Mouse (Mus musculus) urinary bladder, postnatal 4 days (tissue): ENCODE data around the gene Dhrs3.

Experiments used
- DNase-seq, 2 experiments: peaks; one replicate each; pipeline ENCODE4 v3.0.0; 2021 to 2022; ENCODE audit warnings: low spot score in 2 of 2

Gene Dhrs3

DNA sequence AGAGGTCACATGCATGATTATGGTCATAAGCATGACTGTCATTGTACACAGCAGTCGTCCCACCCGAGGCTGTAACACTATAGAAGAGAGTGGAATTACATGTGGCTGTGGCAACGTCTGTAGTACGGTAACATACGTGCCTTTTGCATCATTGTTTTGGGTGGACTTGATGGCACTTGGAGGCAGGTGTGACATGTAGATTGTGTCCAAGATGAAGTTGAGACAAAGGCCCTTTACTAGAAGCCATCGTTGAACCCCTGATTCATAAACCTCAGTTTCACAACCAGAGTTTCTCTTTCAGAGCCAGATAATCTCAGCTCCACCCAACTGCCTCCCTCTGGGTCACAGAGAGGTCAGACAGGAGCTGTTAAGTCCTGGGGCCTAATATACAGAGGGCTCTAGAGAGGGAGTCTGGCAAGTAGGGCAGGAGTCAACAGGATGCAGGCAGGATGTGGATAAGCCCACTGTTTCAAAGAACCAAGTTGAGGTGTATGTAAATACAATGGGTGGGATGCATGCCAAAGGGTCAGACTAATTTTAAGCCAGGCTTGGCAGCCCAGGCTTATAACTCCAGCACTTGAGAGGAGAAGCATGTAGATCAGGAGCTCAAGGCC lies 5.5 kb downstream of the Dhrs3 start:
- no peak for DNase-seq

DNA sequence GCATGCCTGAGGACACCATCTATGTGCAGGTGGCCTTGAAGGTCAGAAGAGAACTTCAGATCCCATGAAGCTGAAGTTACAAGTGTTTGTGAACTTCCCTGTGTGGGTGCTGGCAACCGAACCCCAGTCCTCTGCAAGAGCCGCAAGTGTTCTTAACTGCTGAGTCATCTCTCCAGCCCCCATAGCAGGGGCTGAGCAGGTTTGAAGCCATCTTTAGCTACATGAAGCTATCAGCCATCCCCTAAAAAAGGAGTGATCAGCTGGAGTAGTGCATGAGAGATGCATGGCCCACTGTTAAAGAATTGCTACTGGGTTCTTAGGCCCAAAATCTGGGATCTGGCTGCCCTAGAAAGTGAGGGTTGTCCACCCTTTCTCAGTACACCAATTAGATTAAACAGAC lies 6.1 kb downstream of the Dhrs3 start:
- no peak for DNase-seq

DNA sequence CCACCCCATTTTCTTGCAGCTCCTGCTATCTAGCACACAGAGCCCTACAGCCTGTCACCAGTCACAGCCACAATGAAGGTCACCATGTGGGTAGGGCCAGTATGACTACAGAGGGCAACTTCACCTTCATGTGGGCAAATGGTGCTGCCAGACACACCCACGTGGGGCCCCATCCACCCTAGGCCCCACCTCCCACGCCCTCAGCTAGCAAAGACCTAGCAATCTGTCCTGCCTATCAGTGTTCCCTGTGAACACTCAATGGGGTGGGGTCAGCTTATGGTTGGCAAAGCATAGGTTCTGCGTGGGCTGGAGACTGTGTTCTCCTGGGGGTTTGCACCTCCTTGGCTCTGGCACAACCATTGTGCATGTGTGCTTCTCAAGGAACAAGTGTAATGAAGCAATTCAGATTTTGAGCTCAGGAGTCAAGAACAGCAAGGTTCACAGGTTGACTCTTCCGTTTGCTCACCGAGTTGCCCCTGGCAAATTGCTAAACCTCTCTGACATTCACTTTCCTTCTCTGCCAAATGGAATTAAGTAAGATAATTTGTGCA lies 9.0 kb downstream of the Dhrs3 start:
- no peak for DNase-seq

DNA sequence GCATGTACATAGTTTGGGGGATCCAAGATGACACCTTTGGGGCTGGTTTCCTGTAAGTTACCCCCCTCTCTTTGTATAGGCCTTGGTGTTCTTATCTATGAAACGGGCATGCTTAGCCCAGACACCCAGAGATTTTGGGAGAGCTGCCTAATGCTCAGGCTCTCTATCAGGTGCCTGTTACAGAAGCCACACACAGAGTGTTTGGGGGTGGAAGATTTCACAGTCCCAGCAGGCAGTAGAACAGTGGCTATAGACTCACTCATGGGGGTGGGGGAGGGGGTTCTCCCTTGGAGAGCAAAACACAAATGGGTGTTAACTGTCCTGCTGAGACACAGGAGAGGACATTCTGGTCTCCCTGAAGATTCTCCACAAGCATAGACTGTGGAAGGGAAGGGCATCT lies 10.5 kb downstream of the Dhrs3 start:
- no peak for DNase-seq

DNA sequence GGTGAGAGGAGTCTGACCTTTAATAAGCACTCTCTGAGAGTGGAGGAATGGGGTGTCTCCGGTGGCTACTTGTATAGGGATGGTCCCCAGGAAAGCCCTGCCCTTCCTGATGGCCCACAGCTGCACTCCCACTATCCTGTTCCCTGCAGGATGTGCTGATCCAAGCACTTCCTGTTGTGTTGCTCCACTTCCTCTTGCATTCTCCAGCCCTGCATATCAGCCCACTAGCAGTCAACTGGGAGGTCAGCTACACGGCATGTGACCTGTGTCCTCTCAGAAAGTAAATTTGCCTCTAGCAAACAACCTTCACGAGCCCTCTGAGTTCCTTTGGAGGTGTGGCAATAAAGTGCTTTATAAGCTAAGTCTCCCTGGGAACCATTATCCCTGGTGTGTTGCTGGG lies 11.3 kb downstream of the Dhrs3 start:
- DNase-seq = no peak

DNA sequence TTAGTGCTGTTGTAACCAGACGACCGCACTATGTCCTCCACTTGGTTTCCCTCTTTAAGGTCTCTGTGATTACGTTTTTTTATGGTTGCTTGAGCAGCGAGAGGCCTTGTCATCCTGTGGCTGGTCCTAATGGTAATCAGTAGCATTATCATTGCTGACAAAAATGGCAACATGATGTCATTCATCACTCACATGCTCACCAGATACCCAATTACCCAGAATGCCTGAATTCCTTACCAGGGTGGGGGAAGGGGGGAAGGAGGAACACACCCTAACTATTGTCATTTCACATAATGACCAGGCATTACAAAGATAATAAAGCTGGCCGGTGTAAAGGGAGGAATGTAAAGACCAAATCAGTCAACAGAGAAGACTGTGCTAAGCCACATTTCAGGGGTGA lies 12.5 kb downstream of the Dhrs3 start:
- DNase-seq = no peak

DNA sequence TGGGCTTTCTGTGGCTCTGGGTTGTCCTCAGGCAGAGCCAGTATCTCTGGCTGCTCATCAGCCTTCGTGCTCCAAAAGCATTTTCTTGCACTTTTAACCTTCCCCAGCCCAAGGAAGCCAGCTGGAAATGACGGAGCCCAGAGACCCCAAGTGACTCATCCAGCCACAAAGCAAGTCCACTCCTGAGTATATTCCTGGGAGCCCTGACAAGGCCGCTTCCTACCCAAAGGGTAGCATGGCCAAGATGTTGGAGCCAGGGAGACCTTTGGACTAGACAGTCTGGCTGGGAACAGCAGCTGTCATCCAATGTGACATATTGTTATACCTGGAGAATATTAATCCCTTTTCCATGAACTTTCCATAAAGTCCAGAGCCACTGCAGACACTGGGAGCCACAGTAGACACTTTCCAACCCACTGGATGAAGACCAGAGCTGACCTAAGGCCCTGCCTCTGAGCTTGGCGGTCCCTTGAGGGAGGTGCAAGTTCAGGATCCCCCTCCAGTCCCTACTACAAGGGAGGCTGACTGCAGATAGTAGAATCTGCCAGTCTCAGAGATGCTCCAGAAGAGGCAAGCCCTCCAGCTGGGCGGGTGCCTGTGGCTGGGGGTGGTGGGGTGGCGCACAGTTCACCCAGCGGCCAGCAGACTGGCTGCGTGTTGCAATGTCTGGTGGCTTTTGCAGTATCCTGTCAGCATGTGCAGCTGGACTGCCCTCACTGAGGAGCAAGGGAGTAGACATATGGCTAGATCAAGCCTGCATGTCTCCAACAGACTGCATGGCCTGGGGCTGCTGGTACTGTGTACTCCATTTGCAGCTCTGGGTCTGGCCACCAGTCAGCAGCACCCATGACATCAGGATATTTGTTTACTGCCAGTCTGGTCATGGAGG lies 13.6 kb downstream of the Dhrs3 start:
- DNase-seq = peak; percentile 69

DNA sequence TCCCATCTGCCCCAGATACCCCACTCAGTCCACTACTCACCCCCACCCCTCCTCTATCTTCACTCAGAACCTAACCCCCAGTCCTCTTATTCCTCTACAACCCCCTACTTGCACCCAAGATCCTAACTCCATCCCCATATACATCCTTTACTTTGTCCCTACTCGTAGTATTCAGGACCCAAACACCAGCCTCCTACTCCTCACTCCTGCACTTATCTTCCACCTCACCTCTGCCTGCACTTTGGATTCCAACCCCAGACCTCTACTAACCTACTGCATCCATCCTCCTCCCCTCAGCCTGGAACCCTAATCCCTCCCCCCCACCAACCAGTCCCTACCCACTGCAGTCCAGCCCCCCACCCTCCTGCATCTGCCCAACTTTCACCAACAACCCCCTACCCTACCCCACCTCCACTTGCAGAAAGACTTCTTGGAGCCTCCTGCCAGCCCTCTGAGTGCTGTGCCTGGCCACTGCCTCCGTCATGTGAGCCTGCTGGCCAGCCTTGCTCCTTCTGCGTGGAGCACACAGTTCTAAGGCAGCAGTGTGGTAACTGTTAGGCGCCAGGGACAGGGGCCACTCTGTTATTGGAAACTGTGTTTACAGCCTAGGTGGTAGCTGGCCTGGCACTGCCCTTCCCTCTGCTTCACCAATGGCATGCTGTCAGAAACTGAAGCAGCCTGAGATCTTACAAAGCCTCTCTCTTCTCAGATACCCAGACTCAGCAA lies 14.5 kb downstream of the Dhrs3 start:
- no peak for DNase-seq

DNA sequence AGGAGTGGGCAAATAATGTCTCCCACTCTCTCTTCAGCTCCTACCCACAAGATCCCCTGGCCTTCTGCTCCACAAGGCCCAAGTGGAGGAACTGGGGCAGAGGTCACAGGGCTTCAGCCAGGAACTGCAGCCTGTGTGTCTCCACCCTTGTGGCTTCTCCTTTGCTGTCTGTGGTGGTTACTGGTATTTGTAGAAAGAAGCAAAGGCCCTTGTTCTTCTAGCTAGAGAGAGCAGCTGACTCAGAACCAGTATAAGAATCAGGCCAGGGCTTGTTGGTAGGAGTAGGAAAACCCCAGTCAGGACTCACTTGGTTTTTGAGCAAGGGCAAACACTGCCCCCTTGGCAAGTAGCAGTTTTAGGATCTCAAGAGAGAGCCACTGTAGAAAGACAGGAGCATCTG lies 16.2 kb downstream of the Dhrs3 start:
- no peak for DNase-seq

DNA sequence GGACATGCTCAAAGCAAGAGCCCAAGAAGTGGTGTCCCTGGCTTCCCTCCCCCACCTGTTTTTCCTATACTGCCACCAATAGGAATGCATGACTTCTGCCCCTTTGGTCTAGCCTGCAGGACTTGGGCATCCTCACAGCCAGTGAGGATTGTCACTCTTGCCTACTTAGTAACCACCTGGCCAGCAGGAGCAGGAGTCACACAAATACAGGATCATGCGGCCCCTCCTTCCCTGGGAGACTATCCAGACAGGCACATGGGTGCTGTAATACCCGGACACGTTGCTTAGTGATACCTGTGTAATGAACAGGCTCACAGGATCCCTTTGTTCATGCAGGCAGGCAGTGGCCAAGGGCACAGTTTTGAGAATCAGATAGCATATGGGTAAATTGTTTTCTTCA lies 17.7 kb downstream of the Dhrs3 start:
- no peak for DNase-seq

DNA sequence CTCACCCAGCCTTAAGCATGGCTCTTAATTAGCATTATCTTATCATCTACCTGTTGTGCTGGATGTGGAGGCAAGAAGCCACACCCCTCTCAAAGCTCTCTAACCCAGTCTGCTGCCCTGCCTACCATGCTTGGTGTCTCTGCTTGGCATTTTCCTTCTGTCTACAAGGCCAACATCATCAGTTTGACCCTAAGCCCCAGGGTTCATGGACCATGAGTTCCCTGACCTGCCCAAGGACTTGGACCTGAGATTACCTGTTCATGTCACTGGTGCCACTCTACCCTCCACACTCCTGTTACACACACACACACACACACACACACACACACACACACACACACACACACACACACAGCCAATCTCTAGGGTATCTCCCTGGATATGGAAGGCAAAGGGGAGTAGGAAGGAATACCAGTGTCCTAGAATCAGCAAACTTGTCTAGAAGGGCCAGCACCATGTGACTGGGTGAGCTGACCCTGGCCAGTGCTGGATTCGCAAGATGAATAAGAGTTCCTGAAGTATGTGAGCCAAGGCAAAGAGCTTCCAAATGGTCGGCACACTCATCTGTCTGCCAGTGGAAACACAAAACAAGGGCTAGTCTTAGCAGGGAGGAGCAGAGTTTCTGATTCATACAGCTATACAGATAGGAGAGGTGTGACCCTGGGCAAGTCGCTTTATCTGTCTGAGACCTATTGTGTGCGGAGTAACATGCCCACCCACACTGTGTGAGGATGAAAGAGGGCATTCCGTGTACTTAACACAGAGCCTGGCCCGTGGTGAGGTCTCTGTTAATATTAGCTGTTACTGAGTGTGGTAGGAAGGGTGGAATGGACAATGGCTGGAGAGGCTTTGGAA lies 20.9 kb downstream of the Dhrs3 start:
- no peak for DNase-seq

DNA sequence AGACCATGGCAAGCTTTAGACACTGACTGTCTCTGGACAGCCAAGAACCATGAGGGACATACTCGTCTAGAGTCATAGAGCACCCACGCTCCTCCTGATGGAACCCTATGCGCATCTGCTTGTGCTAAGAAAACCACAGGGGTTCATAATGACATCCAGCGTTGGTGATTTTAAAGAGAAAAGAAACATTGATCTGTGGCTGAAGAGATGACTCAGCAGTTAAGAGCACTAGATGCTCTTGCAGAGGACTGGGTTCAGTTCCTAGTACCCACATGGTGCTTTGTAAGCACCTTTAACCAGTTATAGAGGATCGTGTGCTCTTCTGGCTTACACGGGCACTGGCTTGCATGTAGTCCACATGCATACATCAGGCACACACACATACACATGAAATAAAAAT lies 23.9 kb downstream of the Dhrs3 start:
- DNase-seq = no peak

DNA sequence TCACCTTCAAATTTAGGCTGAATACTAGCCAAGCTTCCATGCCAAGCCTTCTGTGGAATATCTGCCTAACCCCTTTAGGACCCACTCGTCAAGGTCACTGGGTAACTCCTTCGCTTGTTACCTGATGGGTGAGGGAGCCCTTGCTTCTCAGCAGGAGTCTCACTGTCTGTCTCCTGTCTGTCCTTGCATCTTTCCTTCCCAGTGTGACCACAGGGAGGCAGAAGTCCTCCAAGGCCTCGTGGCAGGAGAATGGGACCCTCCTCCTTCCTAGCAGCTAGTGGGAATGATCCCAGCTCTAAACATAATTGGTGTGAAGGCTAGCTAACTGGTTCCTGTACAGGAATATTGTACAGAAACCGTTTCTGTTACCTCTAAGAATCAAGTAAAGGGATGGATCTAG lies 24.5 kb downstream of the Dhrs3 start:
- DNase-seq = no peak

DNA sequence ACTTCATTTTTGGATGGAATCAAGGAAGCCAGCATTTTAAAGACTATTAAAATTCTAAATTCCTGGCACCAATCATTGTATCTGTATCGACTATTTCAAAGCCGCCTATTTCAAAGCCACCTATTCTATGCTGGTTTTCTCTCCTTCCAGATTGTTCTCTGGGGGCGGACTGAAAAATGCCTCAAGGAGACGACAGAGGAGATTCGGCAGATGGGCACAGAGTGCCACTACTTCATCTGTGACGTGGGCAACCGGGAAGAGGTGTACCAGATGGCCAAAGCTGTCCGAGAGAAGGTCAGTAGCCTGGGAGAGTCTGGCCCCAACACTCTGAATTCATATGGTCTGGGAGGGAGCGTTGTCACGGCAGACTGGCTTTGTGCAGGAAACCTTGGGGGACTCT lies 25.9 kb downstream of the Dhrs3 start:
- no peak for DNase-seq

DNA sequence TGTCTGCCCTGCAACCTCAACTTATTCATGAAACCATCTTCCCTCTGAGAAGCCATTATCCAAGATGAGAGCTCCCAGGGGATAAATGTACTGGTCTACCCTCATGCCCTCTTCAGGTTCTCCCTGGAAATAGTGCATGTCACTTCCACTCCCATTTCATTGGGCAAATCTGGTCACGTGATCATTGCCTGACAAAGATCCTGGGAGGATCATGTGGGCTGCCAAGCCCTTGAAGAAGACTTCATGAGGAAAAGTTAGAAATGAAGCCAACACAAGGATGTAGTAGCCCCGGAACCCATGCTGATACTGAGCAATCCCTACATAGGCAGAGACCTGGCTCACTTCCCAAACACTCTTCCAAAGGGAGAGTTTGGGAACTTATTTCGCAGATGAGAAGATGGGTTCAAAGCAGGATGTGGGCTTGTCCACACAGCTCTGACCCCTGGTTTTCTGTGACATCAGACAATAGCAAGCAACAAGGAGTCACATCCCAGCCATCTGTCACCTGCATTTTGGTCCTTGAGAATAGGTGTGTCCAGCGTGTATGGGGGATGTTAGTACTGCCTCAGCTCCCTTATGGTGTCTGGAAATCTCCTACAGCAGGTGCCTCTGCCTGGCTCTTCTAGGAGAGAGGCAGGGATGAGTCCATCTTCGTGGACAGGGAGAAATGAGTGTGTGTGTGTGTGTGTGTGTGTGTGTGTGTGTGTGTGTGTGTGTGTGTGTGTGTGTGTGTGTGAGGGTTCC lies 36.2 kb downstream of the Dhrs3 start:
- no peak for DNase-seq

DNA sequence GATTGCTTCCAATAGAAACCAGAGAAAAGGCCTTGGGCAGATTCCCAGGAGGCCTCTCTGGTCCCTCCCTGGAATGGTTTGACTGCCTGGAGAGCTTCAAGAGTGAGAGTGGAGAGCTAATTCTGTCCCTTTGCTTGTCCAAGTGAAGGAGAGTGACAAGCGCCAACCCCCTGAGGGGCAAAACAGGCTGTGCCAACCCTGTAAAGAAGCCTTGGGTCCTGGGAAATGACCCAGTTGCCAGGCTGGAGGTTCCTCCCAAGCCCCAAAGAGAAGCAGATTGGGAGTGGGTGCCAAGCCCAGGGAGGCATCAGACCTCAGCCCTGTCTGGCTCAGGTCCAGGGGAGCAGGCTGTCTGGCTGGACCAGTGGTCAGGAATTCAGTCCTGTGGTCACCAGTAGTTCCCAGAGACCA lies 37.2 kb downstream of the Dhrs3 start:
- peak; percentile 52 to 81 for DNase-seq

DNA sequence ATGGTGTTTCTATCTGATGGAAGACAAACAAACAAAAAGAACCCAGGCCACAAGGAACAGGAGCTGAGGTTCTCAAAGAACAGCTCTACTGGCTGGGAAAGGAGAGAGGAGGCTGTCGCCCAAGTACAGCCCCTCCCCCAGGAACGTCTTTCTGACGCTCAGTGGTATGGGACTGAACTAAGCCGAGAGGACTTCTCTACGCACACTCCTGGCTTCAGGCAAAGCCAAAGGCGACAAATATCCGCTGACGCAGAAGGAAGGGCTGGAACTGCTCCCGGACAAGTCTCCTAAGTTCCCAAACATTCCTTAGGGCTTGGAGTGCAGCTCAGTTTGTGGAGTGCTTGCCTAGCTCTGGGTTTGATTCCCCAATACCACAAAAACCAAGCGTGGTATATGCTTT lies 37.7 kb downstream of the Dhrs3 start:
- DNase-seq = peak; percentile 75 to 76

DNA sequence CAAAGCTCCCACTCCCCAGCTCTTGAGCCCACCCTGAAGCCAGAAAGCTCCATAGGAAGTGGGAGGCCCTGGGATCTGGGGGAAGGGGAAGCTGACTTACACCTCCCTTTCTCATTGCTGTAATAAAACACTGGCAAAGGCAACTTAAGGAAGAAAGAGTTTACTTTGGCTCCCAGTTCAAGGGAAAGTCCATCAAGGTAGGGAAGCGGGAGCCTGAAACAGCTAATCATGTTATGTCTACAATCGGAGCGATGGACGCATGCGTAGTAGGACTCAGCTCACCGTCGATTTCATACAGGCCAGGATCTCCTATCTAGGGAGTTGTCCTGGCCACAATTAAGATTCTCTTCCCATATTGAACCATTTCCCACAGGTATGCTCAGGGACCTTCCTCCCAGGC lies 38.5 kb downstream of the Dhrs3 start:
- no peak for DNase-seq

DNA sequence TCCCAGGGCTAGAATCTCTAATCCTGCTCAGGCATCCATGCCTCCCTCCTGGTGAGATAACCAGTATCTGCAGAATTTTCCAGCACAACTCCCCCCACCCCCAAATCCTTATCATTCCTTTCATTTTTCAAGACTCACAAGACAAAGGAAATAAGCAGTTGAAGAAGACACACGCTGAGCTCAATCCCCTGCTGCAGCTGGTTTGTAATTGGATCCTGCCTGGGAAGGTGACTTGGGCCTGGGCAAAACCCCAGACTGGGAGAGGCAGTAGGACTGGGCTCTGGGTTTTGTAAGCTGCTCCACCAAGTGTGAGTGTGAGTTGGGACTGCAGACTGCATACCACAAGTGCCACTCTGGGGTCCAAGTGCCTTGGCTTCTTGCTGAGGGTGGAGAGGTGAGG lies 41.9 kb downstream of the Dhrs3 start:
- DNase-seq = no peak

DNA sequence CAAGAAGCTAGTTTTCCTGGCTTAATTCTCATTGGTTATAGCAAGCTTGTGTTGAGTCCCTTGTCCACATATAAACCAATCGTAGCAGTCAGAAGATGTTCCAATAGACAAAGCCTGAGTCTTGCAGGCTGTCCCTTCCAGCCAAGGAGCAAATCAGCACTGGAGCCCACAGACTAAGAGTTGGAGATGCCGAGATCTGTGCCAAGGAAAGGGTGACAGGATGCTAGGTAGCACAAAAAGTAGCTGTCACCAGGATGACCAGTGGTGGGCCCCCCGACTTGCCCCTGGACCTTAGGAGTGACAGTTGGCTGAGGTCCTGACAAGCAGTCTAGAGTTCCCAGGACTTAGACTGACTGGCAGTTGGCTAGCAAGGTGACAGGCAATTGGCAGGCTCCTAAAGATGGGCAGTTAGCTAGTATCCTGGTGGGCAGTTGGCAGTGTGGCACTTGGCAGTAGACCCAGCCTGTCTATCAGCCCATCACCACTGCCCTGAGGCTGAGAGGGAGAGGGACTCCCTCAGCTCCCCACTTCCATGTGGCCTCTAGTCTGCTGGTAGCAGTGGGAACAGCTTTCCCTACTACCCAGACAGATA lies 44.0 kb downstream of the Dhrs3 start:
- no peak for DNase-seq
